Mouse (Mus musculus): ENCODE measurements around the gene Msi1.
"Not testable (repeated sequence)": the region's sequence is repeated elsewhere in the genome, so short reads cannot be mapped to it uniquely, and the experiment has no call there.

Msi1 gene

GRCm38 (mm10) chr5:115489699-115490637 lies 60.6 kb downstream of the Msi1 start:
- peak; percentile 90 for DNase-seq (ENCODE audit: low read depth)

GRCm38 (mm10) chr5:115490638-115491000 lies 61.2 kb downstream of the Msi1 start:
- DNase-seq (ENCODE audit: low read depth) = no peak

- DNase-seq (ENCODE audit: low read depth) = peak; percentile 20
These were observed 61.7 kb downstream of the Msi1 start for GRCm38 (mm10) chr5:115491076-115491475.

GRCm38 (mm10) chr5:115491771-115492322 lies 62.4 kb downstream of the Msi1 start:
- DNase-seq (ENCODE audit: low read depth) = peak; percentile 91

- peak; percentile 85 for DNase-seq (ENCODE audit: low read depth)
These were observed 63.4 kb downstream of the Msi1 start for GRCm38 (mm10) chr5:115492711-115493335.

GRCm38 (mm10) chr5:115493441-115493840 lies 64.0 kb downstream of the Msi1 start:
- DNase-seq (ENCODE audit: low read depth) = peak; percentile 95

- DNase-seq (ENCODE audit: low read depth) = not testable (repeated sequence)
These were observed 66.2 kb downstream of the Msi1 start for GRCm38 (mm10) chr5:115495618-115496017.

- DNase-seq (ENCODE audit: low read depth) = peak; percentile 39
These were observed 67.6 kb downstream of the Msi1 start for GRCm38 (mm10) chr5:115497033-115497432.

- no peak for DNase-seq (ENCODE audit: low read depth)
These were observed 69.2 kb downstream of the Msi1 start for GRCm38 (mm10) chr5:115498307-115499240.

GRCm38 (mm10) chr5:115500383-115500935 lies 71.1 kb downstream of the Msi1 start:
- peak; percentile 65 for DNase-seq (ENCODE audit: low read depth)

- no peak for DNase-seq (ENCODE audit: low read depth)
These were observed 73.6 kb downstream of the Msi1 start for GRCm38 (mm10) chr5:115503035-115503434.
